Mouse (Mus musculus): Measurements from ENCODE around the gene Brd1. TPM values are rescaled to one million over a fixed set of nuclear protein-coding genes. Genes with fewer than 3 reads are reported as not detected.
"Not testable (repeated sequence)": the region's sequence is repeated elsewhere in the genome, so short reads cannot be mapped to it uniquely, and the experiment has no call there.

Gene Brd1
- polyA plus RNA-seq, 1 experiment from 2014 or later = 29.0 TPM

DNA sequence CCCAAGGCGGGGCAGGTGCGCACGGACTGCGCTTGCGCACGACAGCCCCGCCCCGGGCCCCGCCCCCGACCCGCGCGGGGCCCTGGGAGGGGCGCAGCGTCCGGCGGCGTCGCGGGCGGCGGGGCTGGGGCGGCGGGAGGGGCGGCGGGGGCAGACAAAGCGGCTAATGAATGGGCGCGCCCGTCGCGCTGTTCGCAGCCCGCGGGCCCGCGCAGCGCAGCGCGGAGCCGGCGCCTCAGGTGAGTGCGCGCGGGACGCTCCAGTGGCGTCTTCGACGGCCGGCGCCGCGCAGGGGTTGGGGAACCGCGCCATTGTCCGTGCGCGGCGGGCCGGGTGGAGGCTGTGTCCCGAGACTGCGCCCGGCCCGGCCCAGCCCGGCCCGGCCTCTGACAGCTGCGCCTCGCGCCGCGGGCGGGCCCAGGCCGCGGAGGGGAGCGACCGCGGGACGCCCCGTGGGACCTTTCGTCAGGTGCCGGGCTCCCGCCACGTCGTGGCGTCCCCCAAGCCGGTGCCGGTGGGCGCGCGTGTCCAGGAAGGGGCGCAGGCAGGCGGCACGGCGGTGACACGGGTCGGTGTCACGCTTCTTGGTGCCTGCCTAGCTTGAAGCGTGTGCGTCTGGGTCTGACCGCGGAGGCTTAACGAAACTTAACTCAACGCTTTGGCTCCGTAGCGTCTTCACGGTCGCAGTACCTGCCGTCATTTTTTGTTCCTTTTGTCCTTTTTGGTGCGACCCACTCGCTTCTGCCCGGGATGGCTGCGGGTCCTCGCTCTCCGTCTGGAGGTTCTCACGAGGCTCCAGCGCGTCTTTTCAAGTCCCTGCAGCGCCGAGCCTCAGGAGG lies 17.8 kb upstream of the Brd1 start, which contains the start of gene Zbed4:
TSS of gene Zbed4 (plus strand) at position 97 of the 839 bp plus-strand sequence.
- Histone ChIP-seq H3K4me1 (replicated peaks; ENCODE audit: control insufficient read depth, insufficient read depth, low read length) (peaks cover 7% of the 10 kb centered on the region), H3K9ac (ENCODE audit: low read length) (peak within 1 kb of the TSS; percentile 92), H3K4me3 (ENCODE audit: low read depth, low read length) (peak within 1 kb of the TSS; percentile 91), H3K27me3 (ENCODE audit: control insufficient read depth, insufficient read depth, low read length) (no peaks in the 10 kb centered on the region), H3K27ac (ENCODE audit: low read depth, low read length) (peak within 1 kb of the TSS; percentile 94), H3K9me3 (ENCODE audit: control insufficient read depth, low read length) (no peaks in the 10 kb centered on the region), H3K4me2 (ENCODE audit: low read depth, low read length, severe bottlenecking) (peak within 1 kb of the TSS; percentile 87), H3K36me3 (ENCODE audit: control insufficient read depth, insufficient read depth, low read length) (no peaks in the 10 kb centered on the region)
- WGBS = under 1% methylated on average over 92 of the region's 119 CpGs
- DNase-seq (ENCODE audit: low spot score) (peak; percentile 84), ATAC-seq (replicated peaks; ENCODE audit: low FRiP score) (peak; percentile 45)

DNA sequence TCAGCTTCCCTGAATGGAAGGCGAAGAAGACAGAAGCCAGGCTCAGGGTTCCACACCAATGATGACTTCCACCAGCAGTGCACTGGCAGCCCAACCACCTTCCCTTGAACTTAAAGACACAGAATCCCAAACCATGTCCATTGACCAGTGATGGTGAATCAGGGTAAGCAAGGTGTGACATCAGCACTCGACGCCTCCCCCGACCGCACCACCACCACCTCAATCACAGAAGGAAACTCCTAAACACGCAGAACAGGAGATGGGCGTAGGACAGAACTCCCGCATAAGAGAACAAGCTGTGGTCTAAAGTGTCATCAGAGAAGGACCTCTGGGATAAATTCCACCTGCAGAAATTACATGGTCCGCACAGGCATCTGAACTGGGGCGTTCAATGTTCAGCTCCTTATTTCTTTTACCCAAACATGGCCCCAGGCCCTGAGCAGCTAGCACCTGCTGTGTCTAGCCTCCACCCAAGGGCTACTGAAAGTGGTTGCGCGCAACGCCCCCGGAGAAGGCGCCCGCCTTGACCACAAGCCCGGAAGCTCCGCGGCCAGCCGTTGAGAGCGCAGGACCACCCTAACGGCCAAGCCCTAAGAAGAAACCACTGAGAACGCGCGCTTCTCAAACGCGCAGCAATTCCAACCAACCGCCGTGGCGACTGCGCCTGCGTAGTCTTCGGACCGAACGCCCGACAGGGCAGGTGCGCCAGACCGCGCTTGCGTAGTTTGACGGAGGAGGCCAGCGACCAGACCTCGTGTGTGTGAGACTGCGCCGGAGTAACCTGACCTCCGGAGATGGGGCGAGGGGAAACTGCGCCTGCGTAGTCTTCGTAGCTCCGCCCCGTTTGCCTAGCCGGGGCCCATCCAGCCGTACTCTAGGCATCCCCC lies 16.9 kb upstream of the Brd1 start:
- Histone ChIP-seq H3K4me2 (ENCODE audit: low read depth, low read length, severe bottlenecking) (peak overlapping the region; percentile 87), H3K36me3 (ENCODE audit: control insufficient read depth, insufficient read depth, low read length) (no peaks in the 10 kb centered on the region), H3K27me3 (ENCODE audit: control insufficient read depth, insufficient read depth, low read length) (no peaks in the 10 kb centered on the region), H3K4me1 (replicated peaks; ENCODE audit: control insufficient read depth, insufficient read depth, low read length) (peaks cover 7% of the 10 kb centered on the region), H3K9ac (ENCODE audit: low read length) (peak overlapping the region; percentile 78), H3K9me3 (ENCODE audit: control insufficient read depth, low read length) (no peaks in the 10 kb centered on the region), H3K27ac (ENCODE audit: low read depth, low read length) (peak overlapping the region; percentile 94), H3K4me3 (ENCODE audit: low read depth, low read length) (peak overlapping the region; percentile 91)
- ATAC-seq (replicated peaks; ENCODE audit: low FRiP score) = peak; percentile 97
- 7% methylated on average over 54 of the region's 54 CpGs for WGBS
- DNase-seq (ENCODE audit: low spot score) = peak; percentile 99

GRCm38 (mm10) chr15:88750032-88750431 lies 16.0 kb upstream of the Brd1 start:
- H3K9ac ChIP-seq (ENCODE audit: low read length) = no peak overlapping the region
- H3K27me3 ChIP-seq (ENCODE audit: control insufficient read depth, insufficient read depth, low read length) = no peaks in the 10 kb centered on the region
- WGBS = 95% methylated on average over 10 of the region's 10 CpGs

DNA sequence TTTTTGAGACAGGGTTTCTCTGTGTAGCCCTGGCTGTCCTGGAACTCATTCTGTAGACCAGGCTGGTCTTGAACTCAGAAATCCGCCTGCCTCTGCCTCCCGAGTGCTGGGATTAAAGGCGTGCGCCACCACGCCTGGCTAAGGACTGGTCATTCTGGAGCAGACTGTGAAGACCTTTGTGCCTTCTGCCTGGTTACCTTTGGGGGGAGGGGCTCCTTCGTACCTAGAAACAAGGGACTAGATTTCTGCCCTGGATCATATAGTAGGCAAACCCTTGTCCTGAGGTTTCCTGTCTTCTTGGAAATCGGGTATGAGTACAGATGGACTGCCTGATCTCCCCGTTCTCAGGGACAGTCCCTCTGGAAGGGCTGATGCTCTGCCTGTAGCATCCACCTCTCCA lies 15.6 kb upstream of the Brd1 start:
- not testable (repeated sequence) for H3K27ac ChIP-seq (ENCODE audit: low read depth, low read length); H3K4me1 ChIP-seq (replicated peaks; ENCODE audit: control insufficient read depth, insufficient read depth, low read length); H3K4me3 ChIP-seq (ENCODE audit: low read depth, low read length); H3K9me3 ChIP-seq (ENCODE audit: control insufficient read depth, low read length); H3K4me2 ChIP-seq (ENCODE audit: low read depth, low read length, severe bottlenecking); DNase-seq (ENCODE audit: low spot score); ATAC-seq (replicated peaks; ENCODE audit: low FRiP score); H3K36me3 ChIP-seq (ENCODE audit: control insufficient read depth, insufficient read depth, low read length); H3K27me3 ChIP-seq (ENCODE audit: control insufficient read depth, insufficient read depth, low read length); H3K9ac ChIP-seq (ENCODE audit: low read length)
- WGBS = 92% methylated on average over 8 of the region's 8 CpGs

More at GRCm38 (mm10) chr15:88750032-88750431, 16.0 kb upstream of the Brd1 start:
- H3K4me2 ChIP-seq (ENCODE audit: low read depth, low read length, severe bottlenecking) = no peak overlapping the region
- DNase-seq (ENCODE audit: low spot score) (no peak), ATAC-seq (replicated peaks; ENCODE audit: low FRiP score) (no peak)
- H3K9me3 ChIP-seq (ENCODE audit: control insufficient read depth, low read length) = no peaks in the 10 kb centered on the region
- H3K27ac ChIP-seq (ENCODE audit: low read depth, low read length) = no peak overlapping the region
- H3K36me3 ChIP-seq (ENCODE audit: control insufficient read depth, insufficient read depth, low read length) = no peaks in the 10 kb centered on the region
- H3K4me3 ChIP-seq (ENCODE audit: low read depth, low read length) = no peak overlapping the region
- peaks cover 7% of the 10 kb centered on the region for H3K4me1 ChIP-seq (replicated peaks; ENCODE audit: control insufficient read depth, insufficient read depth, low read length)

DNA sequence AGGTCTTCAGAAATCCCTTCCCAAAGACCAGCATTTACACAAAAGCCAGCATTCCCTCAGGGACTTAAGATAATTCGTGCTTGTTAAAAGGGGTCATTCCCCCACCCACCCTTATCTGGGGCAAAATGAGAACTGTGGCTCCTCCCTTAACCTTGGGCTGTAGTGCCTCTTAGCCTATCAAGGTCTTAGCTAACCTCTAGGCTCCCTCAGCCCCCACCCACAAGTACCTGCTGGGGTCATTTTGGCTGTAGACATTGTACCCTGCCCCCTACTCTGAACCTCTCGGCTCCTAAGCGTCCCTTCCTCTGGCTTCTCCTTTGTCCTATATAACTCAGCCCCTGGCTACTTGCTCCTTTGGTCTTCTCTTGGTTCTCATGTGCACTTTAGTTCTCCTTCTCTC lies 11.9 kb upstream of the Brd1 start:
- H3K9me3 ChIP-seq (ENCODE audit: control insufficient read depth, low read length) = no peaks in the 10 kb centered on the region
- H3K4me1 ChIP-seq (replicated peaks; ENCODE audit: control insufficient read depth, insufficient read depth, low read length) = peaks cover 4% of the 10 kb centered on the region
- ATAC-seq (replicated peaks; ENCODE audit: low FRiP score) (no peak), DNase-seq (ENCODE audit: low spot score) (no peak)
- no peaks in the 10 kb centered on the region for H3K27me3 ChIP-seq (ENCODE audit: control insufficient read depth, insufficient read depth, low read length)
- no peak overlapping the region for H3K27ac ChIP-seq (ENCODE audit: low read depth, low read length)
- H3K4me3 ChIP-seq (ENCODE audit: low read depth, low read length) = no peak overlapping the region
- H3K36me3 ChIP-seq (ENCODE audit: control insufficient read depth, insufficient read depth, low read length) = no peaks in the 10 kb centered on the region
- whole genome bisulfite sequencing = 62% methylated on average over 3 of the region's 3 CpGs
- no peak overlapping the region for H3K9ac ChIP-seq (ENCODE audit: low read length)
- no peak overlapping the region for H3K4me2 ChIP-seq (ENCODE audit: low read depth, low read length, severe bottlenecking)

DNA sequence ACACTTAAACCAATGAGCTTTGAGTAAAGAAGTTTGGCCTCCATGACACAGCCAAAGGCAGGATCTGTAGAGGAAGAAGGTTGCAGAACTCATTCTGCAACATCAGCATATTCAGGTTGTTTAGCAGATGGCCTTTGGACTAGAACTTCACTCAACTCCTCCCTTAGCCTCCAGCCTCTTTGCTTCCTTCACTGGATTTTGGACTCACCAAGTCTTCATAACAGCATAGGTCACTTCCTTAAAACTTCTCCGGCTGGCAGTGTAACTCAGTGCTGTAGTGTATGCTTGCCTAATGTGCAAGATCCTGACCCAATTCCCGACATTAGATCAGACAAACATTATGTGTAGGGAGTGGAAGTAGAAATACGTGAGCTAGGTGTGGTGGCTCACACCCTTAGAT lies 11.3 kb upstream of the Brd1 start:
- no peaks in the 10 kb centered on the region for H3K9me3 ChIP-seq (ENCODE audit: control insufficient read depth, low read length)
- H3K4me2 ChIP-seq (ENCODE audit: low read depth, low read length, severe bottlenecking) = no peak overlapping the region
- H3K4me1 ChIP-seq (replicated peaks; ENCODE audit: control insufficient read depth, insufficient read depth, low read length) = no peaks in the 10 kb centered on the region
- H3K27me3 ChIP-seq (ENCODE audit: control insufficient read depth, insufficient read depth, low read length) = no peaks in the 10 kb centered on the region
- 90% methylated on average over 3 of the region's 3 CpGs for WGBS
- DNase-seq (ENCODE audit: low spot score) (no peak), ATAC-seq (replicated peaks; ENCODE audit: low FRiP score) (no peak)
- no peak overlapping the region for H3K9ac ChIP-seq (ENCODE audit: low read length)
- no peaks in the 10 kb centered on the region for H3K36me3 ChIP-seq (ENCODE audit: control insufficient read depth, insufficient read depth, low read length)
- H3K27ac ChIP-seq (ENCODE audit: low read depth, low read length) = no peak overlapping the region
- H3K4me3 ChIP-seq (ENCODE audit: low read depth, low read length) = no peak overlapping the region

GRCm38 (mm10) chr15:88743371-88743770 lies 9.3 kb upstream of the Brd1 start:
- not testable (repeated sequence) for DNase-seq (ENCODE audit: low spot score); H3K4me1 ChIP-seq (replicated peaks; ENCODE audit: control insufficient read depth, insufficient read depth, low read length); H3K27ac ChIP-seq (ENCODE audit: low read depth, low read length); ATAC-seq (replicated peaks; ENCODE audit: low FRiP score); H3K9me3 ChIP-seq (ENCODE audit: control insufficient read depth, low read length); H3K4me2 ChIP-seq (ENCODE audit: low read depth, low read length, severe bottlenecking); H3K4me3 ChIP-seq (ENCODE audit: low read depth, low read length); H3K27me3 ChIP-seq (ENCODE audit: control insufficient read depth, insufficient read depth, low read length); H3K36me3 ChIP-seq (ENCODE audit: control insufficient read depth, insufficient read depth, low read length); H3K9ac ChIP-seq (ENCODE audit: low read length)
- 89% methylated on average over 5 of the region's 5 CpGs for WGBS

DNA sequence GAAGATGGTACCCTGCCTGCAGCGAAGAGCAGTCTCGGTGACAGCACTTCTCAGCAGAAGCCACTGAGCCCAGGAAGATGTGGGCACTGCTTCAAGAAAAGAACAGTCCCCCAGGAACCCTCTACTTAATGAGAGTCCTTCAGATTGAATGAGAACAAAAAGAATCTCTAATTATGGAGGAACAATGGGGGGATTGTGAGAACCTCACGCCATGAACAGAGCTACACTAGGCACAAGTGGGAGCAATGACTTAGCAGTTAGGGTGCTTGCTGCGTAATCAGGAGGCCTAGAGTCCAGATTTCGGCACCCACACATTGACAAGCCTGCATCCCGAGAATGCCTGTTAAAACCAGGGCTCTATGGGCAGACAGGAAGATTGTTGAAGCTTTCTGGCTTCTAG lies 7.3 kb upstream of the Brd1 start:
- H3K4me3 ChIP-seq (ENCODE audit: low read depth, low read length) = no peak overlapping the region
- H3K27me3 ChIP-seq (ENCODE audit: control insufficient read depth, insufficient read depth, low read length) = no peaks in the 10 kb centered on the region
- no peak overlapping the region for H3K4me2 ChIP-seq (ENCODE audit: low read depth, low read length, severe bottlenecking)
- no peaks in the 10 kb centered on the region for H3K36me3 ChIP-seq (ENCODE audit: control insufficient read depth, insufficient read depth, low read length)
- ATAC-seq (replicated peaks; ENCODE audit: low FRiP score) = no peak
- no peaks in the 10 kb centered on the region for H3K9me3 ChIP-seq (ENCODE audit: control insufficient read depth, low read length)
- no peak for DNase-seq (ENCODE audit: low spot score)
- H3K27ac ChIP-seq (ENCODE audit: low read depth, low read length) = no peak overlapping the region
- 0 out of 2 replicates have a peak, but pooled peaks cover 2% of the 10 kb centered on the region for H3K4me1 ChIP-seq (replicated peaks; ENCODE audit: control insufficient read depth, insufficient read depth, low read length)
- H3K9ac ChIP-seq (ENCODE audit: low read length) = no peak overlapping the region
- WGBS = 33% methylated on average over 6 of the region's 6 CpGs
